Comparison of ENCODE assay signal across 10 mouse cellular contexts in the genomic region with DNA sequence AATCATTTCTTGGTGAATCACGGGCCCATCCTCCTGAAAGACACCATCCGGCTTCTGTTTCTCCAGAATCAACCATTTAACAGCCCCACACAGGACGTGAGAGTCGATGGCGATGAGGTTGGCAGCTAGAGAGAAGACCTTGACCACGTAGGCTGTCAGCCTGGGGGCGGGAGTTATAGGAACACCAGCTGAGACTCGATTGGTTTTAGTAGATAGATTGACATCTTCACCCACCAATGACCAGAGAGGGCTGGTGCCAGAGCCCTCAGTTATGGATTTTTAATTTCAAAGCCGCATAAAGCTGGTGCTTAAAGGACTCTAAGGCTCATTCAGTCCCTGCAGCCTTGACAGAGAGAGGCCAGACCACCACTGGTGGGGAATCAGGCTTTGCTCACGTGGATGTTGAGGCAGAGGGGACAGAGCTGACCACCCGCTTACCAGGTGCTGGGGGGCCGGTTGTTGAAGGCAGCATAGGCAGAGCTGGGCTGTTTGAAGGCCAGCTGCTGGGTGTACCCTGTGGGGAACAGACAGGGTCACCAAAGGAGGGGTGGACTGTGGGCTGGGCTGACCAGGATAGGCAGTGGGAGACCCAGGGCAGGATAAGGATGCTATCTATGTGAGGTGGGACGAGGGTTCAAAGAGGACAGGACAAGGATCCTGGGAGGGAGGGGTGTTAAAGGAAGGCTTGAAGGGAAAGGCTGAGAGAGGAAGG. TPM values are rescaled to one million over a fixed set of nuclear protein-coding genes. Genes with fewer than 3 reads are reported as not detected.
DNase-seq lines count a peak whose midpoint lies in the region; ATAC-seq and TF ChIP-seq lines count a peak whose summit lies in the region.
"Had no signal": no experiment of that assay in that cellular context is flagged by ENCODE, and none has a peak within 500 bp of the region (broad histone marks: within the 10 kb centered on the region; RNA-seq: fewer than 3 reads in every experiment).

No protein-coding gene starts in this region.

- no peak for ATAC-seq in CD4-positive, CD25-positive, alpha-beta regulatory T cell, adult 4 months
- peak; percentile 47 for ATAC-seq in megakaryocyte progenitor cell, adult 5-6 weeks (replicated peaks; ENCODE audit: poor library complexity)

- WGBS in thymus, adult 2 months, result 66% methylated on average over 13 of the region's 13 CpGs

- no peaks in the 10 kb centered on the region for H3K36me3 ChIP-seq in thymus, adult 2 months (ENCODE audit: control insufficient read depth, insufficient read depth, low read length)

- TF ChIP-seq POLR2A in thymus, adult 2 months (IDR thresholded peaks at IDR 0.05; ENCODE audit: control insufficient read depth, extremely low read depth, insufficient read depth, low read length, poor library complexity), result no peak

- H3K27me3 ChIP-seq in thymus, adult 2 months (ENCODE audit: control insufficient read depth, insufficient read depth, low read length), result no peaks in the 10 kb centered on the region

- DNase-seq in CD4-positive, CD25-positive, alpha-beta regulatory T cell, adult 2 months (ENCODE audit: low read depth, low spot score), result peak; percentile 48
- peak; percentile 31 for DNase-seq in thymus, postnatal 0 days (ENCODE audit: low spot score)
- DNase-seq in thymus, adult 2 months, result no peak
- DNase-seq in right cerebral cortex, postnatal 10 days (ENCODE audit: low spot score in 2 of 2), result no peak
- DNase-seq in left cerebral cortex, adult 18-20 months (ENCODE audit: low spot score in 2 of 2), result no peak
- no peak for DNase-seq in urinary bladder, postnatal 25 days (ENCODE audit: low spot score)
- DNase-seq: cerebellum, postnatal 36 days had no signal

- no peak overlapping the region for H3K27ac ChIP-seq in thymus, adult 2 months (ENCODE audit: control insufficient read depth, insufficient read depth, low read length)

- no peak for TF ChIP-seq CTCF in thymus, adult 2 months (IDR thresholded peaks at IDR 0.05; ENCODE audit: borderline replicate concordance, control insufficient read depth, extremely low read depth, insufficient read depth, low read length, poor library complexity)

- peaks cover 7% of the 10 kb centered on the region; the same call in 1 of the 2 replicates for H3K4me1 ChIP-seq in thymus, adult 2 months (replicated peaks; ENCODE audit: control insufficient read depth, insufficient read depth, low read length)

- no peak overlapping the region for H3K4me3 ChIP-seq in thymus, adult 2 months (ENCODE audit: control insufficient read depth, insufficient read depth, low read length)

RNA-seq across cellular contexts. Expression of a gene that starts 13.1 kb away (rescaled TPM):
- 1 to 10 TPM in 1 of 2 experiments, under 1 TPM in 1; 0.85 to 1.3 TPM for polyA plus RNA-seq in CD4-positive, CD25-positive, alpha-beta regulatory T cell, adult 4 months (2017; shearing (Covaris generic))
- 5.0 and 5.4 TPM in 2 replicates for polyA plus RNA-seq in thymus, postnatal 0 days (2015; fragmentation: Nextera tagmentation; extraction: Ambion mirVana)
- 139 and 152 TPM in 2 replicates for polyA plus RNA-seq in thymus, adult 2 months (2012; rRNA removed)
- total RNA-seq in megakaryocyte progenitor cell, adult 5-6 weeks (2015), result 164 and 202 TPM in 2 replicates
- 211 and 263 TPM in 2 replicates for total RNA-seq in megakaryocyte progenitor cell, adult 5-6 weeks (2017)
- total RNA-seq in left cerebral cortex, adult 18-20 months (2021), result under 1 TPM in 1 of 2 experiments, not detected in 1; 0.84 TPM

RNA-seq across cellular contexts. Expression of a gene that starts 20.9 kb away (rescaled TPM):
- 10 to 100 TPM in 1 of 2 experiments, 1 to 10 TPM in 1; 5.9 to 11.7 TPM for polyA plus RNA-seq in CD4-positive, CD25-positive, alpha-beta regulatory T cell, adult 4 months (2017; shearing (Covaris generic))
- 3.4 and 4.7 TPM in 2 replicates for polyA plus RNA-seq in thymus, postnatal 0 days (2015; fragmentation: Nextera tagmentation; extraction: Ambion mirVana)
- 6.5 and 6.7 TPM in 2 replicates for polyA plus RNA-seq in thymus, adult 2 months (2012; rRNA removed)
- 2.1 and 3.5 TPM in 2 replicates for total RNA-seq in megakaryocyte progenitor cell, adult 5-6 weeks (2015)
- 6.2 and 6.8 TPM in 2 replicates for total RNA-seq in megakaryocyte progenitor cell, adult 5-6 weeks (2017)
- not detected for total RNA-seq in left cerebral cortex, adult 18-20 months (2021)
- polyA plus RNA-seq: heart, postnatal 0 days had no signal

RNA-seq across cellular contexts. Expression of a gene that starts 33.4 kb away (rescaled TPM):
- 10 to 100 TPM; 62.0 to 94.4 TPM for polyA plus RNA-seq in CD4-positive, CD25-positive, alpha-beta regulatory T cell, adult 4 months (2017; shearing (Covaris generic))
- polyA plus RNA-seq in thymus, postnatal 0 days (2015; fragmentation: Nextera tagmentation; extraction: Ambion mirVana), result 37.3 and 40.0 TPM in 2 replicates
- 62.4 and 63.9 TPM in 2 replicates for polyA plus RNA-seq in thymus, adult 2 months (2012; rRNA removed)
- 21.5 and 22.6 TPM in 2 replicates for total RNA-seq in megakaryocyte progenitor cell, adult 5-6 weeks (2015)
- total RNA-seq in megakaryocyte progenitor cell, adult 5-6 weeks (2017), result 22.5 and 24.4 TPM in 2 replicates
- total RNA-seq in left cerebral cortex, adult 18-20 months (2021), result 10 to 100 TPM; 24.1 to 26.7 TPM

RNA-seq across cellular contexts. Expression of a gene that starts 34.4 kb away (rescaled TPM):
- 1 to 10 TPM; 2.6 to 3.6 TPM for polyA plus RNA-seq in CD4-positive, CD25-positive, alpha-beta regulatory T cell, adult 4 months (2017; shearing (Covaris generic))
- 15.7 and 18.2 TPM in 2 replicates for polyA plus RNA-seq in thymus, postnatal 0 days (2015; fragmentation: Nextera tagmentation; extraction: Ambion mirVana)
- polyA plus RNA-seq in thymus, adult 2 months (2012; rRNA removed), result 10.6 and 14.8 TPM in 2 replicates
- total RNA-seq in megakaryocyte progenitor cell, adult 5-6 weeks (2015), result 3.5 and 3.6 TPM in 2 replicates
- 7.9 and 8.5 TPM in 2 replicates for total RNA-seq in megakaryocyte progenitor cell, adult 5-6 weeks (2017)
- total RNA-seq in left cerebral cortex, adult 18-20 months (2021), result 10 to 100 TPM in 1 of 2 experiments, 1 to 10 TPM in 1; 9.5 to 10.2 TPM

Comparison
In these comparisons a context has a peak if more than half of its experiments do, and no peak if none do; other contexts are left out.
1. DNase-seq: peak in CD4-positive, CD25-positive, alpha-beta regulatory T cell, adult 2 months (single experiment) and thymus, postnatal 0 days (single experiment); none in thymus, adult 2 months (single experiment), right cerebral cortex, postnatal 10 days (0 of 2), left cerebral cortex, adult 18-20 months (0 of 2) and urinary bladder, postnatal 25 days (single experiment).
2. RNA of a gene that starts 13.1 kb away (polyA plus RNA-seq): 139 to 152 TPM in thymus, adult 2 months; 5.0 to 5.4 TPM in thymus, postnatal 0 days and 0.85 to 1.3 TPM in CD4-positive, CD25-positive, alpha-beta regulatory T cell, adult 4 months; every median in the first group is over 10 times any median in the second.